Mouse (Mus musculus): ENCODE data around the gene Klhl9. TPM values are rescaled to one million over a fixed set of nuclear protein-coding genes. Genes with fewer than 3 reads are reported as not detected.

The Klhl9 gene
- polyA plus RNA-seq, 1 experiment from 2014 or later = 126 TPM

DNA sequence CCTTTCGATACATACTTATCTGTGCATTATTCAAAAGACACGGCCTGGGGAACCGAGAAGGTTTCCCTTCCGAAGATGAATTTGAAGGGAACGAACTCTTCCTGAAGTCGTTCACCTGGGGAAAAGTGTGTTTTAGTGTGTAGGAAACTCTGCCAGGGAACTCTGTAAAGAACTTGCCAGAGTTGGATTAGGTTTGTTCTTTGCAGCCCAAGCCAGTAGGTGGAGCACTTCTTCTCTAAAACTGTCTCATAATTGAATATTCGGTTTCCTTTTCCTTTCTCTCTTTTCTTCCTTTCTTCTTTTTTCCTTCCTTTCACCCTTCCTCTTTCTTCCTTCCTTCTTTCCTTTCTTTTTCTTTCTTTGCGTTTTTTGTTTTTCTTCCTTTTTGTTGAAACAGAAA, 41.9 kb downstream of the Klhl9 start:
- ATAC-seq (ENCODE audit: low read depth) (no peak), DNase-seq (ENCODE audit: low spot score) (peak; percentile 38)
- Histone ChIP-seq H3K27me3 (replicated peaks; ENCODE audit: control insufficient read depth, insufficient read depth, low read length) (no peaks in the 10 kb centered on the region), H3K9me3 (ENCODE audit: control insufficient read depth, low read length) (no peaks in the 10 kb centered on the region), H3K36me3 (ENCODE audit: control insufficient read depth, insufficient read depth, low read length) (no peaks in the 10 kb centered on the region), H3K4me1 (ENCODE audit: control insufficient read depth, insufficient read depth, low read length) (no peaks in the 10 kb centered on the region), H3K4me2 (ENCODE audit: low read depth, low read length) (no peak overlapping the region), H3K9ac (ENCODE audit: low read depth, low read length) (no peak overlapping the region), H3K27ac (replicated peaks; ENCODE audit: low read depth, low read length) (no peak overlapping the region), H3K4me3 (ENCODE audit: low read depth, low read length) (no peak overlapping the region)
- WGBS = 46% methylated on average over 8 of the region's 8 CpGs

GRCm38 (mm10) chr4:88676824-88677223, 45.4 kb downstream of the Klhl9 start, which contains the start of gene Ifna16:
Gene Ifna16, minus strand, starts transcription at chr4:88676924.
- Histone ChIP-seq H3K4me1 (ENCODE audit: control insufficient read depth, insufficient read depth, low read length) (no peaks in the 10 kb centered on the region), H3K36me3 (ENCODE audit: control insufficient read depth, insufficient read depth, low read length) (no peaks in the 10 kb centered on the region), H3K4me2 (ENCODE audit: low read depth, low read length) (no peak within 1 kb of the TSS), H3K27ac (replicated peaks; ENCODE audit: low read depth, low read length) (no peak within 1 kb of the TSS), H3K4me3 (ENCODE audit: low read depth, low read length) (no peak within 1 kb of the TSS), H3K27me3 (replicated peaks; ENCODE audit: control insufficient read depth, insufficient read depth, low read length) (no peaks in the 10 kb centered on the region), H3K9ac (ENCODE audit: low read depth, low read length) (no peak within 1 kb of the TSS), H3K9me3 (ENCODE audit: control insufficient read depth, low read length) (no peaks in the 10 kb centered on the region)
- DNase-seq (ENCODE audit: low spot score) (no peak), ATAC-seq (ENCODE audit: low read depth) (no peak)
- 76% methylated on average over 1 of the region's 1 CpGs for WGBS

Other genes starting within 250 kb of the Klhl9 start
- gene Ifnb1, start 199.7 kb downstream of the Klhl9 start, polyA plus RNA-seq (2014; fragmentation: Nextera tagmentation; extraction: Ambion mirVana) = not detected in 2 replicates
- not detected in 2 replicates for gene Ifna15, start 164.2 kb downstream of the Klhl9 start, polyA plus RNA-seq (2014; fragmentation: Nextera tagmentation; extraction: Ambion mirVana)
- not detected in 2 replicates for gene Ifna14, start 150.7 kb downstream of the Klhl9 start, polyA plus RNA-seq (2014; fragmentation: Nextera tagmentation; extraction: Ambion mirVana)
- not detected in 2 replicates for gene Ifna9, start 130.1 kb downstream of the Klhl9 start, polyA plus RNA-seq (2014; fragmentation: Nextera tagmentation; extraction: Ambion mirVana)
- not detected in 2 replicates for gene Ifna12, start 119.1 kb downstream of the Klhl9 start, polyA plus RNA-seq (2014; fragmentation: Nextera tagmentation; extraction: Ambion mirVana)
- gene C87499, start 88.1 kb downstream of the Klhl9 start, polyA plus RNA-seq (2014; fragmentation: Nextera tagmentation; extraction: Ambion mirVana) = not detected in 2 replicates
- gene Ifna13, start 78.0 kb downstream of the Klhl9 start, polyA plus RNA-seq (2014; fragmentation: Nextera tagmentation; extraction: Ambion mirVana) = not detected in 2 replicates
- not detected in 2 replicates for gene Ifna16, start 45.5 kb downstream of the Klhl9 start, polyA plus RNA-seq (2014; fragmentation: Nextera tagmentation; extraction: Ambion mirVana)
- not detected in 2 replicates for gene Ifna2, start 38.6 kb downstream of the Klhl9 start, polyA plus RNA-seq (2014; fragmentation: Nextera tagmentation; extraction: Ambion mirVana)
- not detected in 2 replicates for gene Ifnab, start 31.1 kb downstream of the Klhl9 start, polyA plus RNA-seq (2014; fragmentation: Nextera tagmentation; extraction: Ambion mirVana)
- gene Gm26566, start 660 bp downstream of the Klhl9 start, polyA plus RNA-seq (2014; fragmentation: Nextera tagmentation; extraction: Ambion mirVana) = 1.2 and 2.0 TPM in 2 replicates
- not detected in 2 replicates for gene Gm13271, start 32.4 kb upstream of the Klhl9 start, polyA plus RNA-seq (2014; fragmentation: Nextera tagmentation; extraction: Ambion mirVana)
- gene Gm13283, start 37.7 kb upstream of the Klhl9 start, polyA plus RNA-seq (2014; fragmentation: Nextera tagmentation; extraction: Ambion mirVana) = 0.17 and 0.28 TPM in 2 replicates
- 0.48 TPM in 1 of 2 replicates, not detected in the other for gene Gm13290, start 51.4 kb upstream of the Klhl9 start, polyA plus RNA-seq (2014; fragmentation: Nextera tagmentation; extraction: Ambion mirVana)
- not detected in 2 replicates for gene Gm13289, start 54.5 kb upstream of the Klhl9 start, polyA plus RNA-seq (2014; fragmentation: Nextera tagmentation; extraction: Ambion mirVana)
- not detected in 2 replicates for gene Gm13272, start 57.4 kb upstream of the Klhl9 start, polyA plus RNA-seq (2014; fragmentation: Nextera tagmentation; extraction: Ambion mirVana)
- gene Ifnz, start 59.7 kb upstream of the Klhl9 start, polyA plus RNA-seq (2014; fragmentation: Nextera tagmentation; extraction: Ambion mirVana) = 0.16 and 0.31 TPM in 2 replicates
- not detected in 2 replicates for gene Gm13276, start 63.2 kb upstream of the Klhl9 start, polyA plus RNA-seq (2014; fragmentation: Nextera tagmentation; extraction: Ambion mirVana)
- not detected in 2 replicates for gene Gm13277, start 66.2 kb upstream of the Klhl9 start, polyA plus RNA-seq (2014; fragmentation: Nextera tagmentation; extraction: Ambion mirVana)
- gene Gm13278, start 69.1 kb upstream of the Klhl9 start, polyA plus RNA-seq (2014; fragmentation: Nextera tagmentation; extraction: Ambion mirVana) = not detected in 2 replicates
- gene Gm13275, start 72.0 kb upstream of the Klhl9 start, polyA plus RNA-seq (2014; fragmentation: Nextera tagmentation; extraction: Ambion mirVana) = not detected in 2 replicates
- gene Gm13279, start 74.9 kb upstream of the Klhl9 start, polyA plus RNA-seq (2014; fragmentation: Nextera tagmentation; extraction: Ambion mirVana) = not detected in 2 replicates
- 0.67 and 0.74 TPM in 2 replicates for gene Gm13285, start 77.2 kb upstream of the Klhl9 start, polyA plus RNA-seq (2014; fragmentation: Nextera tagmentation; extraction: Ambion mirVana)
- 0.54 TPM in 1 of 2 replicates, not detected in the other for gene Gm13287, start 80.8 kb upstream of the Klhl9 start, polyA plus RNA-seq (2014; fragmentation: Nextera tagmentation; extraction: Ambion mirVana)
- 0.21 TPM in 1 of 2 replicates, not detected in the other for gene Gm13288, start 83.1 kb upstream of the Klhl9 start, polyA plus RNA-seq (2014; fragmentation: Nextera tagmentation; extraction: Ambion mirVana)
- not detected in 2 replicates for gene Ifna7, start 93.8 kb upstream of the Klhl9 start, polyA plus RNA-seq (2014; fragmentation: Nextera tagmentation; extraction: Ambion mirVana)
- gene Ifna11, start 97.5 kb upstream of the Klhl9 start, polyA plus RNA-seq (2014; fragmentation: Nextera tagmentation; extraction: Ambion mirVana) = not detected in 2 replicates
- not detected in 2 replicates for gene Ifna6, start 105.0 kb upstream of the Klhl9 start, polyA plus RNA-seq (2014; fragmentation: Nextera tagmentation; extraction: Ambion mirVana)
- gene Ifna5, start 113.1 kb upstream of the Klhl9 start, polyA plus RNA-seq (2014; fragmentation: Nextera tagmentation; extraction: Ambion mirVana) = not detected in 2 replicates
- not detected in 2 replicates for gene Ifna4, start 119.4 kb upstream of the Klhl9 start, polyA plus RNA-seq (2014; fragmentation: Nextera tagmentation; extraction: Ambion mirVana)
- not detected in 2 replicates for gene Ifna1, start 127.6 kb upstream of the Klhl9 start, polyA plus RNA-seq (2014; fragmentation: Nextera tagmentation; extraction: Ambion mirVana)
- not detected in 2 replicates for gene Ifne, start 157.7 kb upstream of the Klhl9 start, polyA plus RNA-seq (2014; fragmentation: Nextera tagmentation; extraction: Ambion mirVana)